Mouse (Mus musculus) CD4-positive helper T cell, adult 2 months (primary cell): ENCODE data around the gene Tbc1d7.

Source experiments
- DNase-seq: peaks from one replicate; pipeline ENCODE4 v3.0.0-alpha.2; 2012; ENCODE audit warnings: low read depth, missing footprints, low spot score

The Tbc1d7 gene

GRCm38 (mm10) chr13:43193932-43194331, 22.6 kb upstream of the Tbc1d7 start:
- DNase-seq = no peak

- DNase-seq = peak; percentile 37
These were observed 22.0 kb upstream of the Tbc1d7 start for GRCm38 (mm10) chr13:43193266-43193665.

DNA sequence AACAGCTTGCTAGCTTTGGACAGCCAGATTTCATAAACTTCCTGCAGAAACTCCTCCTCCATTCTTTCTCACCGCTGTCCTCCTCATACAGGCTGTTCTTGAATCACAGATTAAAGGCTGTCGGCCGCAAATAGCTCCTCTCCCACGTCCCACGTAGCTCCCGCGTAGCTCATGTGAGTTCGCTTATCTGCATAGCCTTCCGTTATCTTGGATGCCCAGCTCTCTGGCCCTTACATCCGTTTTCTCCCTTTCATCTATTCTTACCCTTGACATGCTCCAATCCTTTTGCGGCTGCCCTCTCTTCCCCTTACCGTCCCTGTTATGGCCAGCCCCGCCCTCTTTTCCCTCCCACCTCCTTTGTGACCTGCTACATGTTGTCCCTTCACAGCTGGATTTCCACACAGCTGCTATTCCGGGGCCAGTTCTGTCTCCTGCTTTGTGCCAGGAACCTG, 20.5 kb upstream of the Tbc1d7 start:
- DNase-seq = peak; percentile 56

- DNase-seq = no peak
These were observed 20.0 kb upstream of the Tbc1d7 start for GRCm38 (mm10) chr13:43191290-43191689.

DNA sequence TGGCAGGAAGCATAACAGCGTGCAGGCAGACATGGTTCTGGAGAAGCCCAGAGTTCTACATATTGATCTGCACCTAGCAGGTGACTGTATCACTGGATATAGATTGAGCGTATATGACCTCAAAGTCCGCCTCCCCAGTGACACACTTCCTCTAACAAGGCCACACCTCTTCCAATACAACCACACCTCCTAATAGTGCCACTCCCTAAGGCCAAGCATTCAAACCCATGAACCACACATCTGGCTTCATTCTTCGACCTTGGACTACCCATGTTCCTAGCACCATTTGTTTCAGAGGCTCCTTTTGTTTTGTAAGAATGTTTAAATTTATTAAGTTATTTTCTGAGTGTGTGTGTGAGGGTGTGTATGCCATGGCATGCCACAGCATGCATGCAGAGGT, 16.4 kb upstream of the Tbc1d7 start:
- DNase-seq = no peak

DNA sequence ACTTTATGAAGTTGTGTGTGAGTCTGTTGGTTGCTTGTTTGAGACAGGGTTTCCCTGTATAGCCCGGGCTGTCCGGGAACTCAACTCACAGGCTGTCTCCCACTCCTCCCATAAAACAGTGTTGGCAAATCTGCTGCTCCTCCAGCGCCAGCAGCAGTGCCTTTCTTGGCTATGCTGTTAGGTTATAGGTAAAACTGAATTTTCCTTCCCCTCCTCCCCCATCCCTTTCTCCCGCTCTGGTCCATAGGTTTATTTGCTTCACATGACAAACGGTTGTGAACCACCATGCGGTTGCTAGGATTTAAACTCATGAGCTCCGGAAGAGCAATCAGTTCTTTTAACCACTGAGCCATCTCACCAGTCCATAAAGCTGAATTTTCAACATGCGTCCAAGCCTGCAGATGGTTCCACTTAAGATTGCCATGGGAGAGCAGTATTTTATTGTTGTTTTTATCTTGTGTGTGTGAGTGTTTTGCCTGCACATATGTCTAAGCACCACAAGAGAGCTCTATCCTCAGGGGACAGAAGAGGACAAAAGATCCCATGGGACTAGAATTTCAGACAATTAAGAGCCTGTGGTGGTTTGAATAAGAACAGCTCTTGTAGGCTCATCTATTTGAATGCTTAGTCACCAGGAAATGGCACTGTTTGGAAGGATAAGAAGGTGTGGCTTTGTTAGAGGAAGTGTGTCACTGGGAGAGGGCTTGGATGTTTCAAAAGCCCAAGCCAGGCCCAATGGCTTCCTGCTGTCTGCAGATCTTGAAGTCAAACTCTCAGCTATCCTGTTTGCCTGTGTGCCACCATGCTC, 12.2 kb upstream of the Tbc1d7 start:
- DNase-seq = no peak

DNA sequence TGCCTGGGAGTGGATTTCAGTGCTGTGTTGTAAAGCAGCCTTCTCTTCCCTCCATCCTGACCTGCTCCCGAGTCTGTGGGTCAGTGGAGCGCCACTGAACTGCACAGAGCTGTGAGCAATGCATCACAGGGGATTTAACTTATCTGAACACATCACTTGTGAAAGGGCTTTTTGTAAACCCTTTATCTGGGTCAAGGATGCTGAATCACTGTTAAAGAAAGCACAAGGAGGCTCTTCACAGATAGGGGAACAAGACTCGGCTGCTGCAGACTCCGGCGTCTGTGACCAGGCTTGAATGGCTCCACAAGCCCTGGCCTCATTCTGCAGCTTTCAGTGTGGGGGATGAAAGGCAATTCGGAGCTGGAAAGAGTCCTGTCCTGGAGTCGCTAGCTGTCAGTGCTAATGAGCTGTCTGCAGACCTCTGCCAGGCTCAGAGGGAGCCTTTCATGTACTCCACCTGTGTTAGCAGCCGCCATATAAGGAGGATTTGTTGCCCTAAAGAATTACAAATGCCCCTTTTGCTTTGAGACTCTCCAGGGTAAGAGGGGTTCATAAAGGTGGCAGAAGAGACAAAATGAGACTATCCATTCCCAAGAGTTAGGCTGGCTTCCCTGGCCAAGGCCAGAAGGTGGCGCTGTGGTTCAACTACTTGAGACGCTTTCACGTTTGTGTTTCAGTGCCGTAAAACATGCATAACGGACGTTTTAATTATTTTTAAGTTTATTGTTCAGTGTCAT, 11.3 kb upstream of the Tbc1d7 start:
- peak; percentile 76 for DNase-seq

DNA sequence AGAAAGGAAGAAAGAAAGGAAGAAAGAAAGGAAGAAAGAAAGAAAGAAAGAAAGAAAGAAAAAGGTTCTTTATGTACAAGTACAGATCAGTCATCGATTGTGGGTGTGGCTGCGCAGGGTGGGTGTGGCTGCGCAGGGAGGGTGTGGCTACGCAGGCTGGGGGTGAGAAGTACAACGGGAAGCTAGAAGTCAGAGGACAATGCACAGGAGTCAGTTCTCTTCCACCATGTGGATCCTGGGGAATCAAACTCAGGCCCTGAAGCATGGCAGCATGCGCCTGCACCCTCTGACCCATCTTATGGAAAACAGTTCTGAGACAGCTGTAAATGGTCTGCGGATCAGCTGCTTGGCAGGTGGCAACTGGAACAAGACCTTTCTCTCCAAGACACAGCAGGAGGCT, 9.8 kb upstream of the Tbc1d7 start:
- no peak for DNase-seq

- peak; percentile 86 for DNase-seq
These were observed 6.0 kb upstream of the Tbc1d7 start for GRCm38 (mm10) chr13:43177317-43177716.

- DNase-seq = peak; percentile 58
These were observed 5.4 kb upstream of the Tbc1d7 start for GRCm38 (mm10) chr13:43176676-43177075.

DNA sequence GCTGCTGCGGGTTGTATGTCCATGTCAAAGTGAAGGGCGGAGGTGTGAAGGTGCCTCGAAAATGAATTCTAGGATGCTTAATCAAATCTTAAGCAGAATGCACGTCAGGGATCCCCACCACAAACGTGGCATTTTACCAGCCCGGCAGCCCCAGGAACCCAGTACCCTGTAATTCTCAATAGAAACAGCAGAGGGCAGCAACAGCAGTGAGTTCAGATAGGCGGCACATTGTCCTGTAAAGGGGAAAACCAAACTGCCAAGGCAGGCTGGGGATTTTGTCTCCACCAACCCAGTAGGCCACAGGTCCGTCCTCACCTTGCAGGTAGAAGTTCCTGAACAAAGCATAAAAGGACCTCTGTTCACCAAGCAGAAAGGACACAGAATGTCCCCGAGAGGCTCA, 2.0 kb upstream of the Tbc1d7 start:
- DNase-seq = peak; percentile 85

DNA sequence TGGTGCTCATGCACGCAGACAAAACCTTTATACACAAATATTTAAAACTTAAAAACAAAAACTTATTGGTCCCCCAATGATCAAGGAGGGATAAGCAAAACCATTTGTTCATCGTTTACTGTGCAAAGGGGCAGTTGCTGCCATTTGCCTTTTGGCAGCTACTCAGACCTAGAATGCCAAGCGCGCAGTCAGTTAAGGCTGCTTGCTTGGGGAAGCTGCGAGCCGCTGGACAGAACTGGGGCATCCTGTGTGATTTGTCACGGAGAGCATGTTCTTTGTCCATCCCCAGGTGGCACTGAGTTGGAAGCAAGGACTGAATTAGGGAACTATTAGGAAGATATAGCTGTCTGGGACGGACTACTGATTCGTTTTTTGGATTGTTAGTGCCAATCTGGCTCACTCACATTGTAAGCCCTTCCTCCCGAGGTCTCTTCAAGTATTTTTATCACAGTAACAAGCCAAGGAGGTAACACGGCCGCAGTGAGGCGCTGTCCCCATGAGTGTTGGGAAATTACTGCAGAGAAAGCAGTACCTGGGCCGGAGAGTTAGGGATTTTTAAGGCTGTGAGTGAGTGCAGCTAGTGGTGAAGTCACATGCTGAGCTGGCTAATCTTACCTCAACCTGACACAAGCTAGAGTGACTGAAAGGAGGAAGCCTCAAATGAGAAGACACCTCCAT, 874 bp upstream of the Tbc1d7 start:
- peak; percentile 35 for DNase-seq

DNA sequence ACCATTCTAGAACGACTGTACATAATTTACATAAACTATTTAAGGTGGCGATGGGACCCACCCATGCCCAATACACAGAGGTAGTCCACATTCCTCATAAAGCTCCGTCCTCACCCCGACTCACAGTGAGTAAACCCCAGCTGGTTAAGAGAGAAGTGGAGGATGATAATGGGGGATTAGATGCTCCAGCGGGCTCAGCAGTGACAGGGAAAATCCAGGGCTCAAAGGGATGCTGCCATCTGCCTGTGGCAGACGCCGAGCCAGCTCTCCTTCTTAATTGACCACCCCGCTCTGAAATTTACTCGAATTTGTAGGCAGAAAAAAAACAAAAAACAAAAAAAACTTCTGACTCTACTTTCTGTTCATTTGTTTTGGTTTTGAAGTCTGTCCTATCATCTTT, 3.6 kb downstream of the Tbc1d7 start:
- DNase-seq = no peak

GRCm38 (mm10) chr13:43159429-43159828, 11.9 kb downstream of the Tbc1d7 start:
- no peak for DNase-seq

DNA sequence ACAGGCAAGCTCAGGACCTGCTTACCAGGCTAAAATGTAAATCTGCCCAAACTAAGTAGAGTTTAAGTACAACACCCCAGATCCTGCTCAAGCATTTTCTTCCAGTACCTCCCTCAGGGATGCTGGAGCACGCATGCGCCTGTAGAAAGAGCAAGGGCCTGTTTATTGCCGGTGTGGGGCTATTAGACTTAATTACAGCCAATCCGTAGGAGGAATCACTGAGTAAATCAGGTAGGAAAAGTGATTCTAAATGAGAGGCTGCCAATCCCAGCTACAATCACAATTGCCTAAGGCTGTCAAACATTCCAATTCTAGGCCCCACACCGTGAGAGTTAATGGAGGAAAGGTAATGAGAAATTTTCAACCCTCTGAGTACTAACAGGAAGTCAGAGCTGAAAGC, 13.0 kb downstream of the Tbc1d7 start:
- no peak for DNase-seq

DNA sequence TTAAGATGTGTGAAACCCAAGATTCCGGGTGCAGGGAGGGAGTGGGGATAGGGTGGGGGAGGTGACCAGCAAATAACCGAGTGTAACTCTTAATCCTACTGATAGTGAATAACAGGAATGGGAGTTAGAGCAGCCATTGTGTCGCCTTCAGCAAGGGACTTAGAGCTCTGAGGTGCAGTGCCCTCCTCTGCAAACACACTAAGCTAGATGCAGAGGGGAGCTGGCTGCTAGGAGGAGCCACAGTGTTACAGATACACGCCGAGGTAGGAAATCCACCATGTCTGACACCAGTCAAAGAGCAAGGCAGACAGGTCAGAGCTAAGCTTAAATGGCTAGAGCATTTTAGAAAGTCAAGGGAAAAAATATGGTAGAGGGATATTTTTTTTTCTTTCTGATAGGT, 13.9 kb downstream of the Tbc1d7 start:
- DNase-seq = no peak

DNA sequence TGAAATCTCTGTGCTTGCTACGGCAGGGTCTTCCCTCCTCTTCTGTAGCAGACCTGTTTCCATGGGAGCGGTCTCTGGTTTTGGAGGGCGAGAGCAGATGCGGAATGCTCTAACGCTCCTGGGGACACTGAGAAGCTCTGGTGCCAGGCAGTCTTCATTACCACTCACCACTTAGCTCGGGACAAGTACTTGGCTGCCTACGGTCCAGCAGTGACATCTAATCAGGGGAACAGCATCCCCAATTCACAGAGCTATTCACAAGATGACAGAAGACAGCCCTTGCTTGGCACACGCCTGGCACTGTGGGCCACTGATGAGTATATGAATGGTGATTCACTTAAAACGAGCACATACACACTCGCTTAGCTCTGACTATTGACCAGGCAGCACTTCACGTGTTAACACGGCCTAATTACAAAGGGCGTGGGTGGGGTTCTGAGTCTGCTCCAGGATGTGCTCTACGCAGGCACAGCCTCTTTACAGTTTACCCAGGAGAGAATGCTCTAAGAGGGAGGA, 19.2 kb downstream of the Tbc1d7 start:
- no peak for DNase-seq

GRCm38 (mm10) chr13:43149661-43150060, 21.6 kb downstream of the Tbc1d7 start:
- DNase-seq = no peak

GRCm38 (mm10) chr13:43148692-43149091, 22.6 kb downstream of the Tbc1d7 start:
- DNase-seq = no peak

GRCm38 (mm10) chr13:43146515-43147258, 24.6 kb downstream of the Tbc1d7 start:
- DNase-seq = no peak

DNA sequence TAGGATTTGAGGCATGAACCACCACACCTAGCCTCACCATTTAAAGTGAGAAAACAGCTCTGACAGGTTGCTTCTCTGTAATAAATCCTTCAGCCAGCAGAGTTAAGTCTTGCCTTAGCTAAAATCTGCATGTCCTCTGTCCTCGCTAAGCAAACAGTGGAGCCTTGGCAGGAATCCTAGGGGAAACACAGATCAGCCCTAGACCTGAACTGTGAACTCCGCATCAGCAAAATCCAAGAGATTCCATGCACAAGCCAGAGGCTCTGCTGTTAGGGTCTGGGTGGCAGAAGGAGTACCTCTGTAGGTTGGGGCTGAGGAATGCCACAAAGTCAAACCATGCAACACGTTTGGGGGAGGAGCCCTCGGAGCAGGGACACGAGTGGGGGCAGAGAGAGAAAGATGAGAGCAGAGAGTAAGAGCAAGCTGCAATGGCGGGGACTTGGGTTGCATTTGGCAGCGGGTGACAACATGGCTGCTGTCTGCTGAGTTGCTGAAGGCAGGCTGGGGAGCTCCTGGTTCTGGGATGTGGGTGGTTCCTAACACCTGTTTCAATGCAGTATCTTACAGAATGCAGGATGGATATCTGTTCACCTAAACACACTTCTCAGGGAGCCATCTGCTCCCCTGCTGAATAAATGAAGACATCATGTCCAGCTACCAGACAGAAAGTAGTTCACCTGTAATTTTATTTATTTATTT, 26.4 kb downstream of the Tbc1d7 start:
- no peak for DNase-seq
